Mouse (Mus musculus): ENCODE results near the gene Ccdc126. TPM values are rescaled to one million over a fixed set of nuclear protein-coding genes. Genes with fewer than 3 reads are reported as not detected.
"Not testable (repeated sequence)": the region's sequence is repeated elsewhere in the genome, so short reads cannot be mapped to it uniquely, and the experiment has no call there.

The Ccdc126 gene
- 1 to 10 TPM; 2.4 to 2.9 TPM for total RNA-seq (2021)
- long read RNA-seq, experiment 1, transcript Ccdc126-201 (3 exons, 2,351 nt): major isoform, 14 of 14 reads
- long read RNA-seq, experiment 1, partial matches to known transcripts: 0 of 14 reads
- long read RNA-seq, experiment 1, other reads (novel, unspliced or antisense): 0 of 14 reads
- long read RNA-seq, experiment 2, transcript Ccdc126-201 (3 exons, 2,351 nt): major isoform, 6 of 7 reads
- long read RNA-seq, experiment 2, partial matches to known transcripts: 0 of 7 reads
- long read RNA-seq, experiment 2, other reads (novel, unspliced or antisense): 1 of 7 reads

DNA sequence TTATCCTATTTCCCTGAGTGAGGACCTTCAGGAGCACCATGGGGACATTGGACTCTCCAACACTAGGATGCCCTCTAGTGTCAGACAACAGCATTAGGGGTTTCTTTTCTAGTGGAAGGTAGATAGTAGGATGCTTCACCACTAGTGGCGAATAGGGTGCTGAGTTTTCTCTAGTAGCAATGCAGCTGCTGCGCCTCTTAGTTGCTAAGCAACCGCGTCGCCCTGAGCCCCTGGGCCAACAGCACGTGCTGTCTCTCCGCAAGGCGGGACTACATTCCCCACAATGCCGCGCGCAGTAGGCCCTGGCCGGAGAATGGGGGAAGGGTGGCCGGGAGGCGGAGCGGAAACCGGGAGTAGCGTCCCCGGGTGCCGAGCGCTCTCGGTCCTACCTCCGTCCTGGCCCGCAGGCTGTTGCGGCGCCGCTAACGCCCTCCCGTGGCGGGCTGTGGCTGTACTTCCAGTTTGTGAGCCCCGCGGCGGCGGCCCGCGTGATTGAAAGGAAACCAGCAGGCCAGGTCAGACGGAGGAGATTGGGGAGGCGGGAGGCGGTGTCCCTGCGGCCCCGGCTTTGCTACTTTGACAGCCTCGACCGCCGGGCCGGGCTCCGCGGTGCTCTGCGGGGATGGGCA lies at the start of gene Ccdc126:
TSS of gene Ccdc126 (plus strand) at position 309 of the 629 bp plus-strand sequence.
- peak; percentile 95 to 99 for DNase-seq (ENCODE audit: low spot score in 2 of 2)

GRCm38 (mm10) chr6:49269923-49270322 lies 49.2 kb upstream of the Ccdc126 start:
- DNase-seq (ENCODE audit: low spot score in 2 of 2): no peak

DNA sequence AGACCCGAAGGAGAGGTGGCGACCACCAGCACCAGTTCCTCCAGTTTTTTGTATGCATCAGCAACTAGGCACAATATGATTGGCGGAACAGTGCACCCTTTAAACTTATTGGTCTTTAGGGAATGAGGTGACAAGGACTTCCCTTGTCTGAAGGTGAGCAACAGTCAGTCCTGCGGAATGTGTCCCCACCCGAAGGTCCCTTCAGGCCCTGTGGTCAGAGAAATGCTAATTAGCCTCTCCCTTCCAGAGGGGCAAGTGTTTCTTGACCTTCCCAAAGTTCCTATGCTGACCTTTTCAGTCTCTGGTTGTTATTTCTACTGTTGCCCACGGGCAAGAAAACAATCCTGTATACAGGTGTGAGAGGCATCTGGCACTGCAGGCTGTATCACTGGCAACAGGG lies 47.3 kb upstream of the Ccdc126 start:
- no peak for DNase-seq (ENCODE audit: low spot score in 2 of 2)

DNA sequence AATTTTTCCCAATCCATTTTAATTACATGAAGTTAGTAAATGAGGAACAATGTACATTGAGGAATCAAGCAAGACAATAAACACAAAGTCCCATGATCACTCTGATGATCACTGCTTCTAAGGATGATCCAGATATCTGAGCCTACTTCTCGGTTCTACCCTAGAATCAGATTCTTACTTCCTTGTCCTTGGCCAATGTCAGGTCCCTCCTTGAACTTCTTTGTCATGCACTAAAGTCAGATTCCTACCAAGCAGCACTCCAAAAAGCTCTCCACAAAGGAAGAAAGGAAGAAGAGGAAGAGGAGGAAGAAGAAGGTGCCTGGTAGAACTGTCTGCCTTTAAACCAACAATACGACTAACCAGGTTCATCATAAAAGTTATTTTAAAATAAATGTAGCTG lies 46.2 kb upstream of the Ccdc126 start:
- no peak for DNase-seq (ENCODE audit: low spot score in 2 of 2)

GRCm38 (mm10) chr6:49273934-49274333 lies 45.1 kb upstream of the Ccdc126 start:
- DNase-seq (ENCODE audit: low spot score in 2 of 2): no peak

DNA sequence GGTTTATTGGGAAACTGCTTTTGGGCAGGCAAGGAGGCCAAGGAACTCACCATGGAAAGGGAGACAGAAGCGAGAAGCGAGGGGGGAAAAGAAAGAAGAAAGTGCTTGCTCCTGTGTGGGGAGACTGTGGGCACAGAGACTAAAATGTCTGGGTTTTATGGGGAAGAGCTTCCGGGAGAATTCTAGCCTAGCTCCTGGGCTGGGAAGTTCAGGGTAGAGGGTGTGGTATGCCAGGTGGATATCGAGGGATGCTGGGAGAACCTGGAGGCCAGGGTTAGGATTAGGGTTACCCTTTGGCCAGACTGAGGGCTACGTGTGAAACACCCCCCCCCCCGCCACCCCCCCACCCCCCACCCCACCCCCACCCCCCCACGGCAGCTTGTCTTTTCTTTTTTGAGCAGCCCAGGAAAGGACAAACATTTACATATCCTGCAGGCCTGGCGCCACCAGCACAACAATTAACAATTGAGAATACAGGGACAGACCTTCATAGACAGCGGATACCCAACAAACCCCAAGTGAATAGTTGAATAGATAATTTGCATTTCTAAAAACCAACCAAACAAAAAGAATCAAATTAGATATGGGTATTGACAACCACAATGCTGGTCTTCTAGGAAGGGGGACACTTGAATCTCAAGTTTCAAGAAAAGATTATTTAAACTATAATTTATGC lies 44.5 kb upstream of the Ccdc126 start:
- DNase-seq (ENCODE audit: low spot score in 2 of 2): no peak

GRCm38 (mm10) chr6:49275296-49275695 lies 43.8 kb upstream of the Ccdc126 start:
- DNase-seq (ENCODE audit: low spot score in 2 of 2): no peak

- no peak for DNase-seq (ENCODE audit: low spot score in 2 of 2)
Measured at GRCm38 (mm10) chr6:49280942-49281341, 38.1 kb upstream of the Ccdc126 start.

DNA sequence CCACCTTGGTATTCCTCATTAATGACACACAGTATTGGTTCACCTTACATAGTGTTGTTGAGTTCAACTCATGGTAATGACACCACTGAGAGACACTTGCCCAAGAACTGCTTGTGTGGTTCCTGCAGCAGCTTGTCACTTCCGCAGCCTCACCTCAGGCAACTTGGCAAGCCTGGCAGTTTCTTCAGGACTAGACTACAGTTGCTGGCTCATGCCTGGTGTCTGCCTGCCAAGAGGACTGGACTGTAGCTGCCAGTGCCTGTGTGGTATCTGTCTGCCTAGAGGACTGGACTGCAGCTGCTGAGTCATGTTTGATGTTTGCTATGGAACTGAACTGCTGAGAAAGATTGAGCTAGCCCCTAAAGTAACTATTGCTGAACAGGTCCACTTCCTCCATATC lies 37.0 kb upstream of the Ccdc126 start:
- peak in 1 of 2 experiments; percentile 21 for DNase-seq (ENCODE audit: low spot score in 2 of 2)

GRCm38 (mm10) chr6:49298286-49298685 lies 20.8 kb upstream of the Ccdc126 start:
- no peak for DNase-seq (ENCODE audit: low spot score in 2 of 2)

- not testable (repeated sequence) for DNase-seq (ENCODE audit: low spot score in 2 of 2)
Measured at GRCm38 (mm10) chr6:49314821-49315220, 4.3 kb upstream of the Ccdc126 start.

GRCm38 (mm10) chr6:49319595-49320315 lies 681 bp downstream of the Ccdc126 start:
- DNase-seq (ENCODE audit: low spot score in 2 of 2): no peak

GRCm38 (mm10) chr6:49321341-49321740 lies 2.3 kb downstream of the Ccdc126 start:
- DNase-seq (ENCODE audit: low spot score in 2 of 2): no peak

DNA sequence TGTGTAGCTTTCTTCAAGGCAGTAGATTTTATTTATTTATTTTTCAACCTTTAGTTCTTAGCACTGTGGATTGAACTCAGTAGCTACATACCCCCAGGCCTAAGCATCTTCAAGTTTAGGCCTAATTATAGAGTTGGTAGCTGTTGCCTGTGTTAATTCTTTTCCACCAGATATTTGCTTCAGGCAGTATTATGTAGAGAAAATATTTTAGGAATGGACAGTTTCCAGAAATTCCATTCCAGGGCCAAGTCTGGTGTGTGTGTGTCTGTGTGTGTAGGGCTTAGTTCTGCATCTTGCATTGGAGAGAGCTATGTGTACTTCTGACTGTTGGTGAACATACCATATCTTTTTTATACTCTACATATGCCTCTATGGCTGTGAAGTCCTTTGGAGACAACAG lies 3.0 kb downstream of the Ccdc126 start:
- no peak for DNase-seq (ENCODE audit: low spot score in 2 of 2)

GRCm38 (mm10) chr6:49322986-49323385 lies 3.9 kb downstream of the Ccdc126 start:
- no peak for DNase-seq (ENCODE audit: low spot score in 2 of 2)

GRCm38 (mm10) chr6:49324528-49324927 lies 5.5 kb downstream of the Ccdc126 start:
- DNase-seq (ENCODE audit: low spot score in 2 of 2): no peak

- DNase-seq (ENCODE audit: low spot score in 2 of 2): no peak
Measured at GRCm38 (mm10) chr6:49325294-49325693, 6.2 kb downstream of the Ccdc126 start.

DNA sequence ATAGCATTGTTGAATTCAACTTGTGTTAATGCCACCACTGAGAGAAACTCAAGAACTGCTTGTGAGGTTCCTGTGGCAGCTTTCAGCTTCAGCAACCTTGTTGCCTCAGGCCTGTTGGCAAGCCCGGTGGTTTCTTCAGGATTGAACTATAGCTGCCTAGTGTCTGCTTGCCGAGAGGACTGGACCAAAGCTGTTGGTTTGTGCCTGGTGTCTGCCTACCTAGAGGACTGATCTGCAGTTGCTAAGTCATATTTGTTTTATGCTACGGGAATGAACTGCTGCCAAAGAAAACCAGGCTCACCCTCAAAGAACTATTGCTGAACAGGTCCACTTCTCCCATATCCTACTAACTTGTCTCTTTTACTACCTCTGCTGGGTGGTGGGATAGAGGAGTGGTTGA lies 7.8 kb downstream of the Ccdc126 start:
- DNase-seq (ENCODE audit: low spot score in 2 of 2): no peak

DNA sequence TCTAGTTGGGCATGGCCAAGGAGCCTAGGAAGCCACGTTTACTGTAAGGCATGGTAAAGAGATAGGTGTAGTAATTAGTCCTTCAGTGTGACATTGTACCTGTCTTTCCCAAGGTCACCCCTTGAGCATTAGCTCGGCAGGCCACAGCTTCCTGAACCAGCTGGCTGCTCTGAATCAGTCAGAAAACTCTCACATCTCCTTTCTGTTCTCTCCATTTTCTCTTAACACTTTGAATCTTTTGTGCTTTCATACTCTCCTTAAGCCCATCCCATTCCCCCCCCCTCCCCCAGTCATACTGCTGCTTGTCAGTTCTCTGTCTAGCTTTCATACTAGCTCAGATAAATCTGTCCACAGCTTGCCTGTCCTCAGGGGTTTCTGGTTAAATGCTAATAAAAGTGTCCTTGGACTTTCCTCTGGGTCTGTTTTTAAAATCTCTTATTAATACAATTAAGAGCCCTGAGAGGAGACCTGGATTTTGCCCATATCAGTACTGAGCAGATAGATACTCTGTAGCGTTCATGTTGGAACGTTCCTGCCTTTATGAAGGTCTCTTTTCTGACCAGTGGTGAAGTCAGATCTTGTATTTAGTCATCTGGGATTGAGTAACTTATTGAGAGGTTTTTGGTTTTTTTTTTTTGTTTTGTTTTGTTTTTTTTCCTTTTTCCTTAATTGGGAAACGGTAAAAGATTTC lies 12.4 kb downstream of the Ccdc126 start:
- no peak for DNase-seq (ENCODE audit: low spot score in 2 of 2)

GRCm38 (mm10) chr6:49332060-49332370 lies 12.9 kb downstream of the Ccdc126 start:
- DNase-seq (ENCODE audit: low spot score in 2 of 2): no peak

DNA sequence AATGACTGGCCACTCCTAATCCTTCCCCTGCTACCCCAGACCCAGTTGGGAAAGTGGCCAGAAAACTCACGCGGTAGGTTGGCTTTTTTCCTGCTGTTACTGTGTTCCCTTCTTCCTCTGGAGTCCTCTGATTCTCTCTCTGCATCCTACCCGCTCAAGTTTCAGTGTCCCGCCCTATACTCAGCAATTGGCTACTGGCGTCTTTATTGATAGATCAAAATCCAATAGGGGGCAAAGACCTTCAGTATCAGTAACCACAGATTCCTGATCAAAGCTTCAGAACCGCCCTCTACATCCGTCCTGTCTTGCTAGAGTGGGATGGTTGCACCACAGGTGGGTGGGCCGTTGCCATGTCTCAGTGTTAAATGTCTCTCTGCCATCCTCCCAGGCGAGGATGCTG lies 19.5 kb downstream of the Ccdc126 start:
- no peak for DNase-seq (ENCODE audit: low spot score in 2 of 2)
